Mouse (Mus musculus): ENCODE data around the gene Dnajc28. TPM values are rescaled to one million over a fixed set of nuclear protein-coding genes. Genes with fewer than 3 reads are reported as not detected.

Dnajc28 gene
- polyA plus RNA-seq, 1 experiment from 2014 or later = 6.2 TPM

DNA sequence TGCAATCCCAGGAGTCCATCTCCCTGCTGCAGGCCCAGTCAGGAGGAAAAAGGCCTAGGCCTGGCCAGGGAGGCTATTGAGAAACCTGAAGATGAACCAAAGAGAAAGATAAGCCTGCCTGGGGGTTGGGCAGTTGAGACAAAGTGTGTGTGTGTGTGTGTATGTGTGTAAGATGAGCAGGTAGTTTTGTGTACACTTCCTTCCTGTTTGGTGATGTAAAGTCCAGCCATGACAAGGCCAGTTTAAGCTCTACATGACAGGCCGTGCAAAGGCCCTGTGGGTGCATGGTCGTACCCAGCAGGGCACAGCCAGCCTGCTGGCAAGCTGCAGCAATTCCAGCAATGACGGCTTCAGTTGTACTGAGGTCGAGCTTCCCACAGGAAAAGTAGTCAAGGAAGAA is 10.9 kb upstream of the Dnajc28 start:
- Histone ChIP-seq H3K27ac (no peak overlapping the region), H3K9me3 (replicated peaks) (no peaks in the 10 kb centered on the region), H3K27me3 (no peaks in the 10 kb centered on the region), H3K4me1 (no peaks in the 10 kb centered on the region), H3K4me2 (replicated peaks) (no peak overlapping the region), H3K4me3 (no peak overlapping the region), H3K9ac (no peak overlapping the region), H3K36me3 (peaks cover 80% of the 10 kb centered on the region)
- WGBS = 92% methylated on average over 4 of the region's 4 CpGs
- ATAC-seq (ENCODE audit: low FRiP score) = no peak

DNA sequence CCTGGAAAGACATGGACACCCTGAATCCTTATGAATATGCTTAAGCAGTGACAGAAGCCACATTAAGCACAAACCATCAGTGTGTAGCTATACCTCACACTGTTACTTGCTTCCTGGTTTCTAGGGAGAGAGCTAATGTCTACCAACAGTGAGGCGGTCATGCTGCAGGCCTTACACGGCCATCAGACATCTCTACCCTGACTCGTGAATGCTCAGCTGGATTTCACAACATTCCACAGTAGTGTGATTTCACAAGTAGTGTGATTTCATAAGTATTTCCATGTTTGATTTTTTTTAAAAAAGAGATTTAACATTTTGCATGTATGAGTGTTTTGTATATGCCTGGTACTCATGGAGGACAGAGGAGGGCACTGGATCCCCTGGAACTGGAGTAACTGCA is 9.8 kb upstream of the Dnajc28 start:
- Histone ChIP-seq H3K9ac (no peak overlapping the region), H3K27ac (no peak overlapping the region), H3K4me1 (no peaks in the 10 kb centered on the region), H3K4me3 (no peak overlapping the region), H3K4me2 (replicated peaks) (no peak overlapping the region), H3K9me3 (replicated peaks) (no peaks in the 10 kb centered on the region), H3K36me3 (peaks cover 81% of the 10 kb centered on the region), H3K27me3 (no peaks in the 10 kb centered on the region)
- no peak for ATAC-seq (ENCODE audit: low FRiP score)
- 92% methylated on average over 3 of the region's 3 CpGs for WGBS

- H3K4me1 ChIP-seq = no peaks in the 10 kb centered on the region
- peaks cover 83% of the 10 kb centered on the region for H3K36me3 ChIP-seq
- no peaks in the 10 kb centered on the region for H3K27me3 ChIP-seq
- H3K9me3 ChIP-seq (replicated peaks) = no peaks in the 10 kb centered on the region
- ATAC-seq (ENCODE audit: low FRiP score) = no peak
- 87% methylated on average over 7 of the region's 7 CpGs for WGBS
- no peak overlapping the region for H3K27ac ChIP-seq
- no peak overlapping the region for H3K9ac ChIP-seq
- H3K4me2 ChIP-seq (replicated peaks) = no peak overlapping the region
- no peak overlapping the region for H3K4me3 ChIP-seq
Observed at GRCm38 (mm10) chr16:91627831-91628230, 9.0 kb upstream of the Dnajc28 start.

- Histone ChIP-seq H3K4me3 (no peak overlapping the region), H3K9me3 (replicated peaks) (no peaks in the 10 kb centered on the region), H3K4me2 (replicated peaks) (no peak overlapping the region), H3K27me3 (no peaks in the 10 kb centered on the region), H3K36me3 (peaks cover 73% of the 10 kb centered on the region), H3K27ac (no peak overlapping the region), H3K4me1 (no peaks in the 10 kb centered on the region), H3K9ac (no peak overlapping the region)
- 96% methylated on average over 9 of the region's 9 CpGs for WGBS
- no peak for ATAC-seq (ENCODE audit: low FRiP score)
Observed at GRCm38 (mm10) chr16:91623074-91623473, 4.2 kb upstream of the Dnajc28 start.

GRCm38 (mm10) chr16:91620991-91621390 is 2.2 kb upstream of the Dnajc28 start:
- 95% methylated on average over 11 of the region's 11 CpGs for WGBS
- H3K4me1 ChIP-seq = no peaks in the 10 kb centered on the region
- H3K9me3 ChIP-seq (replicated peaks) = no peaks in the 10 kb centered on the region
- no peak overlapping the region for H3K4me3 ChIP-seq
- H3K4me2 ChIP-seq (replicated peaks) = no peak overlapping the region
- peaks cover 54% of the 10 kb centered on the region for H3K36me3 ChIP-seq
- no peak for ATAC-seq (ENCODE audit: low FRiP score)
- H3K9ac ChIP-seq = no peak overlapping the region
- no peak overlapping the region for H3K27ac ChIP-seq
- no peaks in the 10 kb centered on the region for H3K27me3 ChIP-seq

- Histone ChIP-seq H3K9ac (no peak overlapping the region), H3K4me3 (no peak overlapping the region), H3K36me3 (peaks cover 46% of the 10 kb centered on the region), H3K4me1 (no peaks in the 10 kb centered on the region), H3K27me3 (no peaks in the 10 kb centered on the region), H3K27ac (no peak overlapping the region), H3K4me2 (replicated peaks) (no peak overlapping the region), H3K9me3 (replicated peaks) (no peaks in the 10 kb centered on the region)
- 93% methylated on average over 5 of the region's 5 CpGs for WGBS
- no peak for ATAC-seq (ENCODE audit: low FRiP score)
Observed at GRCm38 (mm10) chr16:91620185-91620584, 1.4 kb upstream of the Dnajc28 start.

- Histone ChIP-seq H3K36me3 (no peaks in the 10 kb centered on the region), H3K9me3 (replicated peaks) (no peaks in the 10 kb centered on the region), H3K27ac (no peak overlapping the region), H3K4me1 (no peaks in the 10 kb centered on the region), H3K4me3 (no peak overlapping the region), H3K9ac (no peak overlapping the region), H3K27me3 (no peaks in the 10 kb centered on the region), H3K4me2 (replicated peaks) (no peak overlapping the region)
- WGBS = 91% methylated on average over 6 of the region's 6 CpGs
- ATAC-seq (ENCODE audit: low FRiP score) = no peak
Observed at GRCm38 (mm10) chr16:91614552-91614951, 4.3 kb downstream of the Dnajc28 start.

GRCm38 (mm10) chr16:91612525-91612924 is 6.3 kb downstream of the Dnajc28 start:
- Histone ChIP-seq H3K27ac (no peak overlapping the region), H3K27me3 (no peaks in the 10 kb centered on the region), H3K4me1 (no peaks in the 10 kb centered on the region), H3K36me3 (no peaks in the 10 kb centered on the region), H3K4me2 (replicated peaks) (no peak overlapping the region), H3K9me3 (replicated peaks) (no peaks in the 10 kb centered on the region), H3K9ac (no peak overlapping the region), H3K4me3 (no peak overlapping the region)
- 67% methylated on average over 5 of the region's 5 CpGs for WGBS
- ATAC-seq (ENCODE audit: low FRiP score) = no peak

DNA sequence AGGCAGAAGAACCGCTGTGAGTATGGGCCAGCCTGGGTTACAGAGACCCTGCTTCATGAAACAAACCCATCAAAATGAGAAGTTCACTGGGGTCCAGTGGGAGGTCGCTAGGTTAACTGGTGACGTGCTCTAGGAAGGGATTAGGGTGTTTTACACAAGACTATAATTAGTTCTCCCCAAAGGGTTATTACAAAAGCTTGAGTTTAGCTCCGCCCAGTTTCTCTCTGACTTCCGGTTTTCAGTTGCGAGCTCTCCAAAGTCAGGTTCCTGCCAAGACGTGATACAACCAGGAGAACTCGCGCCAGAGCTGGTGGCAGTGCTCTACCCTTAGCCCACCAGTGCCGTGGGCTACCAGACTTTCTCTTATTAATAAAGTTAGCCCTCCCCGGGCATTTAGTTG is 7.6 kb downstream of the Dnajc28 start:
- Histone ChIP-seq H3K27me3 (no peaks in the 10 kb centered on the region), H3K4me1 (no peaks in the 10 kb centered on the region), H3K36me3 (no peaks in the 10 kb centered on the region), H3K4me2 (replicated peaks) (no peak overlapping the region), H3K27ac (no peak overlapping the region), H3K9ac (no peak overlapping the region), H3K4me3 (no peak overlapping the region), H3K9me3 (replicated peaks) (no peaks in the 10 kb centered on the region)
- 74% methylated on average over 11 of the region's 11 CpGs for WGBS
- no peak for ATAC-seq (ENCODE audit: low FRiP score)

DNA sequence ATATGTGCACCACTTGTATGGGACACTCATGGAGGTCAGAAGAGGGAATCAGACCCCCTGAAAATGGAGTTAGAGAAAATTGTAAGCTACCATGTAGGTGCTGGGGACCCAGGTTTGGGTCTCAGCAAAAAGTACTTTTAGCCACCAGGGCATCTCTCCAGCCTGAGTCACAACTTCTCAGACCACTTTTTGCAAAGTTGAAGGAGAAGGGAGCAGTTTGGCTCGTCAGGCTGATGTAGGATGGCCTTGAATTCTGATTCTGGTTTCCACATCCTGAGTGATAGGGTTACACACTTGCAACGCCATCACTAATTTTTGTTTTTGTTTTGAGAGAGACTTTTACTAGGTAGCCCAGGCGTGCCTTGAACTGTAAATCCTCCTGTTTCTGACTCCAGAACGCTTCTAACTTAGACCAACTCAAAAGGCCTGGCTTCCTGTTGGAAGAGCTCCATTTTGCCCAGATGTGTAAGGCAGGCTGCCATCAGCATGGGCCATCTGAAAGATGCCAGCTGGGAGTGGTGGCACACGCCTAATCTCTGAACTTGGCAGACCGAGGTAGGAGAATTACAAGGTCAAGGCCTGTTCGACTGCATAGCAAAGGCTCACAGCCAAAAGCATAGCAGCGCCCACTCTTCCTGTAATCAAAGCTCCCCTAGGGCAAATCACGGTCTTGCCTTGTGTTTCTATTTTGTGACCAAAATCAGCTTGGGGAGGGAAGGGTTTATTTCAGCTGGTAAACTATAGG is 9.2 kb downstream of the Dnajc28 start:
- Histone ChIP-seq H3K4me3 (no peak overlapping the region), H3K9ac (no peak overlapping the region), H3K9me3 (replicated peaks) (no peaks in the 10 kb centered on the region), H3K4me2 (replicated peaks) (no peak overlapping the region), H3K4me1 (no peaks in the 10 kb centered on the region), H3K27me3 (no peaks in the 10 kb centered on the region), H3K27ac (no peak overlapping the region), H3K36me3 (no peaks in the 10 kb centered on the region)
- WGBS = 82% methylated on average over 9 of the region's 9 CpGs
- ATAC-seq (ENCODE audit: low FRiP score) = no peak

DNA sequence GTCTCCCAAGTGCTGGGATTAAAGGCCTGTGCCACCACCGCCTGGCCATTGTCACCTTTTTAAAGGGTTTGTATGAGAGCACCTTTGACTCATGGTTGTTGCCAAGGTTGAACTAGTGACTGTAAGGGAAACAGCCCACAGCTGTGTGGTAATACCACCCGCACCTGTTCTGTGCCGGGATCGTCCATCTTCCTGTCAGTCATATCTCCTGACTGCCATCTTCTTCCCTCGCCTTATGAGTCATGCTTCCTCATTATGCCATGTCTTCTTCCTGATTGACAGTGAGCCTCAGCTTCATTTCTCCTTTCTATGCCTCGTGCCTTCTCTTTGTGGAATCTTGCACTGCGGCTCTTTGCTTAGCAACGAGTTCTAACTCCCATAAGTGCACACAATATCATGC is 11.9 kb downstream of the Dnajc28 start:
- 94% methylated on average over 8 of the region's 8 CpGs for whole genome bisulfite sequencing
- H3K4me3 ChIP-seq = no peak overlapping the region
- no peaks in the 10 kb centered on the region for H3K27me3 ChIP-seq
- no peak overlapping the region for H3K4me2 ChIP-seq (replicated peaks)
- H3K4me1 ChIP-seq = no peaks in the 10 kb centered on the region
- no peaks in the 10 kb centered on the region for H3K36me3 ChIP-seq
- no peak overlapping the region for H3K27ac ChIP-seq
- H3K9me3 ChIP-seq (replicated peaks) = no peaks in the 10 kb centered on the region
- H3K9ac ChIP-seq = no peak overlapping the region
- no peak for ATAC-seq (ENCODE audit: low FRiP score)

GRCm38 (mm10) chr16:91605156-91605555 is 13.7 kb downstream of the Dnajc28 start:
- Histone ChIP-seq H3K9me3 (replicated peaks) (no peaks in the 10 kb centered on the region), H3K4me2 (replicated peaks) (no peak overlapping the region), H3K27me3 (no peaks in the 10 kb centered on the region), H3K4me1 (no peaks in the 10 kb centered on the region), H3K36me3 (no peaks in the 10 kb centered on the region), H3K27ac (no peak overlapping the region), H3K9ac (no peak overlapping the region), H3K4me3 (no peak overlapping the region)
- 82% methylated on average over 6 of the region's 6 CpGs for WGBS
- ATAC-seq (ENCODE audit: low FRiP score) = no peak

- Histone ChIP-seq H3K4me2 (replicated peaks) (no peak overlapping the region), H3K27me3 (peaks cover 7% of the 10 kb centered on the region), H3K9me3 (replicated peaks) (no peaks in the 10 kb centered on the region), H3K4me1 (peaks cover 3% of the 10 kb centered on the region), H3K27ac (no peak overlapping the region), H3K9ac (no peak overlapping the region), H3K4me3 (no peak overlapping the region), H3K36me3 (no peaks in the 10 kb centered on the region)
- ATAC-seq (ENCODE audit: low FRiP score) = no peak
- WGBS = 76% methylated on average over 9 of the region's 9 CpGs
Observed at GRCm38 (mm10) chr16:91601693-91602092, 17.1 kb downstream of the Dnajc28 start.
